Mouse (Mus musculus): ENCODE results near the gene Heatr6.

- TF ChIP-seq CTCF (IDR thresholded peaks at IDR 0.05; ENCODE audit: control insufficient read depth, insufficient read depth, insufficient read length) (peak; percentile 11), USF1 (IDR thresholded peaks at IDR 0.05; ENCODE audit: low read depth) (no peak), MAX (IDR thresholded peaks at IDR 0.05) (no peak), MYOD1 (IDR thresholded peaks at IDR 0.05; ENCODE audit: control insufficient read depth, insufficient read length, low read depth) (no peak), CEBPB (IDR thresholded peaks at IDR 0.05; ENCODE audit: low read depth) (no peak), MYOG (IDR thresholded peaks at IDR 0.05; ENCODE audit: control insufficient read depth, extremely low read depth, insufficient read length) (no peak), FOSL1 (IDR thresholded peaks at IDR 0.05; ENCODE audit: insufficient read depth, low read length, poor library complexity, severe bottlenecking) (no peak)
These were observed 62.1 kb downstream of the Heatr6 start for GRCm38 (mm10) chr11:83815628-83816027.
